Mouse (Mus musculus): ENCODE data around the gene Kng1. TPM values are rescaled to one million over a fixed set of nuclear protein-coding genes. Genes with fewer than 3 reads are reported as not detected.
A peak's percentile ranks its signal among the peaks of the same experiment; 100 is the strongest.

The Kng1 gene
- total and polyA plus RNA-seq, 3 experiments = not detected

DNA sequence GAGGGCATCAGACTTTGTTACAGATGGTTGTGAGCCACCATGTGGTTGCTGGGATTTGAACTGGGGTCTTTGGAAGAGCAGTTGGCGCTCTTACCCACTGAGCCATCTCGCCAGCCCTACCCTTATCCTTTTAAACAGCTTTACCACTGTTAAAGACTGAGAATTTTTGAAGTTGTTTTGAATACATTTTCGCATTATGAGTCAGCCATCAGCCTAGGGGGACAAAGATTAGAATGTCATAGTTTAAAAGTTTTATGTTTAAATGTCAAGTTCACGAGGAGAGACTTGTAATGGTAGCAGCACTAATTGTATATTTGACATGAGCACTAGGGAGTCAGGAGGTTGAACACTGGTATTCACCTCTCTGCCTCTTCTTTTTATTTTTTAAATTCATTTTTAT is 65.4 kb downstream of the Kng1 start:
- Histone ChIP-seq H3K4me3 (replicated peaks in 1 of 3; ENCODE audit: low read depth in 2 of 3, low read length in 2 of 3, poor library complexity in 1 of 3) (no peak overlapping the region), H3K4me2 (ENCODE audit: insufficient read depth, low read depth, poor library complexity, severe bottlenecking) (no peak overlapping the region), H3K27me3 (replicated peaks) (no peaks in the 10 kb centered on the region), H3K9ac (ENCODE audit: insufficient read depth, low read depth) (no peak overlapping the region), H3K9me3 (replicated peaks; ENCODE audit: low read length) (no peaks in the 10 kb centered on the region), H3K27ac (ENCODE audit: insufficient read depth, low read depth) (no peak overlapping the region), H3K79me2 (replicated peaks; ENCODE audit: control insufficient read depth, extremely low read depth, insufficient read depth, poor library complexity, severe bottlenecking) (peaks cover 37% of the 10 kb centered on the region), H3K4me1 (ENCODE audit: control insufficient read depth in 1 of 2, insufficient read depth in 2 of 2) (peaks cover 5 to 37% of the 10 kb centered on the region in 2 experiments; a peak in 2 of 4 replicates), H3K36me3 (replicated peaks in 1 of 2; ENCODE audit: control insufficient read depth in 1 of 2, insufficient read depth in 1 of 2, low read length in 1 of 2) (peaks cover 38 to 76% of the 10 kb centered on the region in 2 experiments)
- dilution Hi-C loops (cut with MboI; ENCODE audit: extremely low pct_ligation_motif_present, extremely low pct_unique_long_range_greater_than_20kb, low sequenced_read_pairs) = no loop called here
- in situ Hi-C loops (cut with MboI; ENCODE audit: low pct_ligation_motif_present, low pct_unique_long_range_greater_than_20kb, low sequenced_read_pairs) = no loop called here
- TF ChIP-seq JUN (IDR thresholded peaks at IDR 0.05; ENCODE audit: insufficient read depth, low read depth, low read length) = peak; percentile 42; the same call in 1 of the 2 replicates
- TF ChIP-seq CHD2 (IDR thresholded peaks at IDR 0.05; ENCODE audit: low read length) = no peak
- no peak for TF ChIP-seq E2F4 (IDR thresholded peaks at IDR 0.05; ENCODE audit: insufficient replicate concordance, low read depth, low read length)
- TF ChIP-seq MYC (IDR thresholded peaks at IDR 0.05; ENCODE audit: low read depth, low read length) = no peak
- no peak for TF ChIP-seq ZNF384 (IDR thresholded peaks at IDR 0.05; ENCODE audit: low read depth, low read length)
- no peak for TF ChIP-seq MAFK (IDR thresholded peaks at IDR 0.05; ENCODE audit: insufficient replicate concordance, low read length)
- TF ChIP-seq UBTF (IDR thresholded peaks at IDR 0.05; ENCODE audit: low read depth, low read length) = no peak
- TF ChIP-seq EP300 (IDR thresholded peaks at IDR 0.05; ENCODE audit: low read length) = peak; percentile 38; the same call in 1 of the 2 replicates
- TF ChIP-seq SMC3 (IDR thresholded peaks at IDR 0.05; ENCODE audit: low read depth, low read length) = no peak
- peak; percentile 88 for TF ChIP-seq JUND (conservative IDR thresholded peaks at IDR 0.05; ENCODE audit: low read depth, low read length)
- TF ChIP-seq CTCF (conservative IDR thresholded peaks at IDR 0.05 in 1 of 2, IDR thresholded peaks at IDR 0.05 in 1 of 2; ENCODE audit: low read depth in 2 of 2, low read length in 2 of 2) = peak in 1 of 2 experiments; percentile 35; a peak in 1 of 4 replicates
- no peak for TF ChIP-seq MXI1 (IDR thresholded peaks at IDR 0.05; ENCODE audit: low read depth, low read length)
- no peak for TF ChIP-seq TCF12 (IDR thresholded peaks at IDR 0.05; ENCODE audit: low read depth, low read length)
- peak; percentile 53; the same call in 1 of the 2 replicates for TF ChIP-seq IRF4 (IDR thresholded peaks at IDR 0.05; ENCODE audit: low read depth, low read length)
- no peak for TF ChIP-seq HCFC1 (IDR thresholded peaks at IDR 0.05; ENCODE audit: low read depth, low read length)
- no peak for DNase-seq (ENCODE audit: extremely low read depth)

- Histone ChIP-seq H3K9ac (ENCODE audit: insufficient read depth, low read depth) (no peak overlapping the region), H3K9me3 (replicated peaks; ENCODE audit: low read length) (no peaks in the 10 kb centered on the region), H3K4me1 (ENCODE audit: control insufficient read depth in 1 of 2, insufficient read depth in 2 of 2) (peaks cover 5 to 47% of the 10 kb centered on the region in 2 experiments; a peak in 2 of 4 replicates), H3K27me3 (replicated peaks) (no peaks in the 10 kb centered on the region), H3K36me3 (replicated peaks in 1 of 2; ENCODE audit: control insufficient read depth in 1 of 2, insufficient read depth in 1 of 2, low read length in 1 of 2) (peaks cover 35 to 66% of the 10 kb centered on the region in 2 experiments), H3K4me2 (ENCODE audit: insufficient read depth, low read depth, poor library complexity, severe bottlenecking) (no peak overlapping the region), H3K27ac (ENCODE audit: insufficient read depth, low read depth) (no peak overlapping the region), H3K79me2 (replicated peaks; ENCODE audit: control insufficient read depth, extremely low read depth, insufficient read depth, poor library complexity, severe bottlenecking) (peaks cover 37% of the 10 kb centered on the region), H3K4me3 (replicated peaks in 1 of 3; ENCODE audit: low read depth in 2 of 3, low read length in 2 of 3, poor library complexity in 1 of 3) (no peak overlapping the region)
- dilution Hi-C loops (cut with MboI; ENCODE audit: extremely low pct_ligation_motif_present, extremely low pct_unique_long_range_greater_than_20kb, low sequenced_read_pairs) (no loop called here), in situ Hi-C loops (cut with MboI; ENCODE audit: low pct_ligation_motif_present, low pct_unique_long_range_greater_than_20kb, low sequenced_read_pairs) (no loop called here)
- TF ChIP-seq RAD21 (IDR thresholded peaks at IDR 0.05; ENCODE audit: low read depth, low read length) = no peak
- no peak for TF ChIP-seq HCFC1 (IDR thresholded peaks at IDR 0.05; ENCODE audit: low read depth, low read length)
- TF ChIP-seq JUND (conservative IDR thresholded peaks at IDR 0.05; ENCODE audit: low read depth, low read length) = no peak
- TF ChIP-seq NRF1 (IDR thresholded peaks at IDR 0.05; ENCODE audit: low read depth, low read length) = no peak
- TF ChIP-seq MAX (IDR thresholded peaks at IDR 0.05; ENCODE audit: low read length) = no peak
- DNase-seq (ENCODE audit: extremely low read depth) = no peak
Measured at GRCm38 (mm10) chr16:23124398-23124797, 66.7 kb downstream of the Kng1 start.

Data from CH12.LX (cell line).